Mouse (Mus musculus): ENCODE results near the gene Klhl8. TPM values are rescaled to one million over a fixed set of nuclear protein-coding genes. Genes with fewer than 3 reads are reported as not detected.
A peak's percentile ranks its signal among the peaks of the same experiment; 100 is the strongest.

Gene Klhl8
- total and polyA plus RNA-seq, 2 experiments from 2014 or later = 47.3 to 51.2 TPM

DNA sequence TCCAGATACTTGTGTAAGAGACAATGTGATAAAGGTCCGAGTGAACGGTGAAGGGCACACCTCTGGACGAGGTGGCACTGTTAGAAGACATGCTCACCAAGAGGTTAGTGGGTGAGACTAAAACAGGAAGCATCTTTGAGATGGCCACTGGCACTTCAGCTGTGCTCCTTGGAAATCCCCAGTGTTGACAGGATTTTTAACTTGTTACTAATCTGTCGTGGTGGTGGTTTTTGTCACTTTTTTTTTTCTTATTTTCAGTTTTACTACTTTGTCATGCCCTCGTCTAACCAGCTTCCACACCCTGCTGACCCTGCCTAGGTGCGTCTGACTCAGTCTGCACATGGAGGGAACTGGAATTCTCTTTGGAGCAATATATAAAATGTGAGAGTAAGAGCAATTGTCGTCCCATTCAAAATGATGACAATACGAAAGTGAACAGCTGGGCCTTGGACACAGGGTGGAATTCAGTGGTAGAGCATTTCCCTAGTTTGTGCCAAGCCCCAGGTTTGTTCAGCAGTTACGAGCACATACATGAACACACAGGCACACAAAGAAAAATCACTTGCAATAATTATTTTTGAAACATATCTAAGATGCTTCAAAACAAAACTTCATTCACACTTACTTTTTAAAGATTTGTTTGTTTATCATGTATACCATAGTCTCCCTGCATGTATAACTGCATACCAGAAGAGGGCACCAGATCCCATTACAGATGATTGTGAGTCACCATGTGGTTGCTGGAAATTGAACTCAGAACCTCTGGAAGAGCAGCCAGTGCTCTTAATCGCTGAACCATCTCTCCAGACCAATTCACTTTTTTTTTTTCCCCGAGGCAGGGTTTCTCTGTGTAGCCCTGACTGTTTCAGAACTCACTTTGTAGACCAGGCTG is 3.5 kb upstream of the Klhl8 start:
- H3K4me2 ChIP-seq (ENCODE audit: low read depth) = no peak overlapping the region
- peak; percentile 48 for TF ChIP-seq CTCF (IDR thresholded peaks at IDR 0.05; ENCODE audit: low read depth)
- no peaks in the 10 kb centered on the region for H3K9me3 ChIP-seq (ENCODE audit: low read length)
- no peak overlapping the region for H3K27ac ChIP-seq (ENCODE audit: low read depth, low read length)
- 77% methylated on average over 11 of the region's 11 CpGs for WGBS
- DNase-seq (no peak), ATAC-seq (no peak)
- no peaks in the 10 kb centered on the region for H3K4me1 ChIP-seq (ENCODE audit: insufficient read depth)
- no peaks in the 10 kb centered on the region for H3K27me3 ChIP-seq (ENCODE audit: insufficient read depth, low read length)
- H3K36me3 ChIP-seq (ENCODE audit: insufficient read depth) = no peaks in the 10 kb centered on the region
- no peak overlapping the region for H3K9ac ChIP-seq
- H3K4me3 ChIP-seq (ENCODE audit: low read depth, low read length) = no peak overlapping the region

DNA sequence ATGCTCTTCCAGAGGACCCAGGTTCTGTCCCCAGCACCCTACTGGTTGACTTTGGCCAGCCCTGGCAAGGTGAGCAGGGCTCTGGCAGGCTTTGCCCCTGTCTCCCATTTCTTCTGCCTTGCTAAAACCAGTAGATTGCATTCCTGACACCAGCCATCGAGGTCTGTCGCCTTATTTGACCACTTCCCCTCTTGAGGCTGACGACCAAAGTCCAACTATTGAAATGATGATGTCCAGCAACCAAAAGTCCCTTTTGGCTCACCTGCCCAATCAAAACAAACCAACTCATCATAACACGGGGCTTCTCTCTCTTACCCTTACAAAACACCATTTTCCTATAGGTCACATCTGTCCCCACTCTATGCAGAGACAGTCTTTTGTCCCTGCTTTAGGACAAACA is 2.1 kb upstream of the Klhl8 start:
- H3K9ac ChIP-seq = no peak overlapping the region
- TF ChIP-seq CTCF (IDR thresholded peaks at IDR 0.05; ENCODE audit: low read depth) = no peak
- no peak overlapping the region for H3K27ac ChIP-seq (ENCODE audit: low read depth, low read length)
- no peaks in the 10 kb centered on the region for H3K27me3 ChIP-seq (ENCODE audit: insufficient read depth, low read length)
- no peaks in the 10 kb centered on the region for H3K36me3 ChIP-seq (ENCODE audit: insufficient read depth)
- ATAC-seq (no peak), DNase-seq (no peak)
- H3K4me3 ChIP-seq (ENCODE audit: low read depth, low read length) = no peak overlapping the region
- 66% methylated on average over 4 of the region's 4 CpGs for WGBS
- no peaks in the 10 kb centered on the region for H3K9me3 ChIP-seq (ENCODE audit: low read length)
- H3K4me2 ChIP-seq (ENCODE audit: low read depth) = no peak overlapping the region
- peaks cover 4% of the 10 kb centered on the region; the same call in 1 of the 2 replicates for H3K4me1 ChIP-seq (ENCODE audit: insufficient read depth)

DNA sequence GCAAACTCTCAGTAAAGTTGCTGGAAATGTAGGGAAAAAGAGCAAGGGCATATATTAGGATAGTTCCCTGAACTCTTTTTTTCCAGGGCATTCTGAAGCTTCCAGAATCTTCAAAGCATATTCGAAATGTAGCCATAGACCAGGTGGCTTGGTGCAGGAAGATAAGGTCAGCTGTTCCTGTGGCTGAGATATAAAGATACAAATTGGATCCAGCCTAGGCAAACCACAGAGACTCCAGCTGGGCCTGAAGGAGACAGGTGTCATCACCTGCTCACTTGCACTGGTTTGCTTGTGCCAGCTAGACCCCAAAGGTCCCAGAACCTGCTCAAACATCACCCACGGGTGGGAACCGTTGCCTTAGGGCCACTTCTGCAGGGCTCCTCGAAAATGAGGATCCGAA is 496 bp upstream of the Klhl8 start:
- Histone ChIP-seq H3K4me2 (ENCODE audit: low read depth) (peak overlapping the region; percentile 69), H3K4me1 (ENCODE audit: insufficient read depth) (peaks cover 4% of the 10 kb centered on the region; the same call in 1 of the 2 replicates), H3K4me3 (ENCODE audit: low read depth, low read length) (no peak overlapping the region), H3K9ac (no peak overlapping the region), H3K27me3 (ENCODE audit: insufficient read depth, low read length) (no peaks in the 10 kb centered on the region), H3K36me3 (ENCODE audit: insufficient read depth) (no peaks in the 10 kb centered on the region), H3K9me3 (ENCODE audit: low read length) (no peaks in the 10 kb centered on the region), H3K27ac (ENCODE audit: low read depth, low read length) (no peak overlapping the region)
- no peak for ATAC-seq
- WGBS = 87% methylated on average over 5 of the region's 5 CpGs
- DNase-seq = no peak
- no peak for TF ChIP-seq CTCF (IDR thresholded peaks at IDR 0.05; ENCODE audit: low read depth)

DNA sequence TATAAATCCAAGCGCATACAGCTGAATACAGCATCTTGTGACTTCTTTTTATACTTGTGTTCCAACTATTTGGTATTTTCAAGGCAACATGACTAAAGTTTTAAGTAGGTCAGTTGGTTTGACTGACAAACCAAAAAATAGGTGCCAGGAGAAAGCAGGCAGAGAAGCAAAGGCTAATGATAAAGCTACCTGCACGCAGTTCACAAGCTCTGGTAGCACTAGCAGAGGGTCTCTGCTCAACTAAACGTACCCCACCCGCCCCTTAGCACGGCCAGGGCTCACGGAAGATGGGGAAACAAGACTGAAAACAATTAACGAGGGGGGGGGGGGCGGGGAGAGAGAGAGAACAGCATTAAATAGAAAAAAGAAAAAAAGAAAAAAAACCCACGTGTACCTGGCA is 903 bp downstream of the Klhl8 start:
- peak overlapping the region; percentile 69 for H3K4me2 ChIP-seq (ENCODE audit: low read depth)
- H3K27ac ChIP-seq (ENCODE audit: low read depth, low read length) = no peak overlapping the region
- H3K9me3 ChIP-seq (ENCODE audit: low read length) = no peaks in the 10 kb centered on the region
- H3K9ac ChIP-seq = peak overlapping the region; percentile 85
- no peak for TF ChIP-seq CTCF (IDR thresholded peaks at IDR 0.05; ENCODE audit: low read depth)
- H3K4me1 ChIP-seq (ENCODE audit: insufficient read depth) = peaks cover 4% of the 10 kb centered on the region; the same call in 1 of the 2 replicates
- 11% methylated on average over 8 of the region's 9 CpGs for WGBS
- no peaks in the 10 kb centered on the region for H3K27me3 ChIP-seq (ENCODE audit: insufficient read depth, low read length)
- H3K36me3 ChIP-seq (ENCODE audit: insufficient read depth) = no peaks in the 10 kb centered on the region
- DNase-seq = no peak
- ATAC-seq = no peak
- H3K4me3 ChIP-seq (ENCODE audit: low read depth, low read length) = peak overlapping the region; percentile 89

DNA sequence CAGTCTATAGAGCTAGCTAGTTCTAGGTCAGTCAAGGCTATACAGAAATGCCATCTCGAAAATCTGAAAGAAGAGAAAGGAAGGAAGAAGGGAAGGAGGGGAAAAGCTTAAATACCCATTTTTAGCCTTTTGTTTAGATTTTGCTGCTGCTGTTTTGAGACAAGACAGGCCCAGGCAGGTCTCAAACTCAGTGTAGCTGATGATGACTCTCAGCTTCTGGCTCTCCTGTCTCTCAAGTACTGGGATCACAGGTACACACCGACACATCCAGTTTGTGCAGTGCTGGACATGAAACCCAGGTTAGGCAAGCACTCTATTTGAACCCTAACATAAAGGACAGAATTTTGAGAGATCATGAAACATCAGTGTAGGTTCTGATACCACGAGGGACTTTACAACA is 1.6 kb downstream of the Klhl8 start:
- H3K36me3 ChIP-seq (ENCODE audit: insufficient read depth) = no peaks in the 10 kb centered on the region
- H3K9me3 ChIP-seq (ENCODE audit: low read length) = no peaks in the 10 kb centered on the region
- H3K4me1 ChIP-seq (ENCODE audit: insufficient read depth) = peaks cover 4% of the 10 kb centered on the region; the same call in 1 of the 2 replicates
- DNase-seq = no peak
- H3K9ac ChIP-seq = no peak overlapping the region
- TF ChIP-seq CTCF (IDR thresholded peaks at IDR 0.05; ENCODE audit: low read depth) = no peak
- 60% methylated on average over 3 of the region's 3 CpGs for WGBS
- no peak overlapping the region for H3K4me3 ChIP-seq (ENCODE audit: low read depth, low read length)
- no peak for ATAC-seq
- H3K4me2 ChIP-seq (ENCODE audit: low read depth) = 0 out of 2 replicates have a peak overlapping the region, but pooled peaks have one; percentile 69
- no peak overlapping the region for H3K27ac ChIP-seq (ENCODE audit: low read depth, low read length)
- no peaks in the 10 kb centered on the region for H3K27me3 ChIP-seq (ENCODE audit: insufficient read depth, low read length)

DNA sequence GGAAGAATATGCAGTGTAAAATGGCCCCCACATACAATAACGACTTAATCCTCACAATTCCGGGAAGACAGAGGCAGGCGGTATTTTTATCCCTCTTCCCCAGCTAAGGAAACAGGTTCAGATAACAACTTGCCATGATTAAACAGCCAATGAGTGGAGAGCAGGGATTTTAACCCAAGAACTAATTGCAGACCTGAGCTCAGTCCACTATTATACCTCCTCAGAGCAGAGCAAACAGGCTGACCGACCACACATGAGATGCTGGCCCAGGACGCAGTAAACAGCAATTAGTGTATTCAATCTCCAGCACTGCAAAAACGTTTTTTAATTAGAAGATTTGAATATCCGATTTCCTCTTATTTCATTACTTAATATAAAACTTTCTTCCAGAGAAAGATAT is 2.2 kb downstream of the Klhl8 start:
- Histone ChIP-seq H3K4me1 (ENCODE audit: insufficient read depth) (peaks cover 4% of the 10 kb centered on the region; the same call in 1 of the 2 replicates), H3K27me3 (ENCODE audit: insufficient read depth, low read length) (no peaks in the 10 kb centered on the region), H3K27ac (ENCODE audit: low read depth, low read length) (no peak overlapping the region), H3K4me2 (ENCODE audit: low read depth) (no peak overlapping the region; the same call in 1 of the 2 replicates), H3K9me3 (ENCODE audit: low read length) (no peaks in the 10 kb centered on the region), H3K9ac (no peak overlapping the region), H3K4me3 (ENCODE audit: low read depth, low read length) (no peak overlapping the region), H3K36me3 (ENCODE audit: insufficient read depth) (no peaks in the 10 kb centered on the region)
- TF ChIP-seq CTCF (IDR thresholded peaks at IDR 0.05; ENCODE audit: low read depth) = no peak
- 18% methylated on average over 7 of the region's 7 CpGs for WGBS
- no peak for ATAC-seq
- no peak for DNase-seq

DNA sequence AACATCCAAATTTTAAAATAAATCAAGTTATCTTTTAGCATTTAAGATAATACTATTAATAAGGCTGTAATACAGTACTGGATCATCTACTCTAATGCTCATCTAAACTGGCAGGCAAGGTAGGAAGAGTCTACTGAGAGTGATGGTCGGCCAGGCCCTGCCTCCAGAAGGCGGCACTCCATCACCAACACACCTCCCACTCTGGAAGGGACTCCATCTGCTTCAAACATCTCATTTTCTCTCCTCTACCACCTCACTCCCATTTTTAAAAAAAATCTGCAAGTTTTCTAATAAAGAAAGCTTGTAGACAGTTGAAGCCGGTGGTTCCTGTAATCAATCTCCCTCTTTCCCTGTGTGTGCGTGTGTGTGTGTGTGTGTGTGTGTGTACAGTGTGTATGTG is 3.2 kb downstream of the Klhl8 start:
- WGBS = 77% methylated on average over 4 of the region's 4 CpGs

More for the DNA sequence above, 3.2 kb downstream of the Klhl8 start:
- no peaks in the 10 kb centered on the region for H3K27me3 ChIP-seq (ENCODE audit: insufficient read depth, low read length)
- no peak overlapping the region for H3K4me3 ChIP-seq (ENCODE audit: low read depth, low read length)
- H3K9ac ChIP-seq = no peak overlapping the region
- no peaks in the 10 kb centered on the region for H3K9me3 ChIP-seq (ENCODE audit: low read length)
- no peaks in the 10 kb centered on the region for H3K36me3 ChIP-seq (ENCODE audit: insufficient read depth)
- no peak overlapping the region for H3K27ac ChIP-seq (ENCODE audit: low read depth, low read length)
- no peak for TF ChIP-seq CTCF (IDR thresholded peaks at IDR 0.05; ENCODE audit: low read depth)
- H3K4me1 ChIP-seq (ENCODE audit: insufficient read depth) = peaks cover 4% of the 10 kb centered on the region; the same call in 1 of the 2 replicates
- no peak for DNase-seq
- no peak overlapping the region for H3K4me2 ChIP-seq (ENCODE audit: low read depth)
- ATAC-seq = no peak

Data from forebrain, postnatal 0 days (tissue).